In genomic region chr15:79400975-79401365, GRCm38 (mm10) we compare ENCODE assay signal across 8 mouse cellular contexts. TPM values are rescaled to one million over a fixed set of nuclear protein-coding genes. Genes with fewer than 3 reads are reported as not detected.
A peak's percentile ranks its signal among the peaks of the same experiment; 100 is the strongest.
DNase-seq lines count a peak whose midpoint lies in the region; ATAC-seq and TF ChIP-seq lines count a peak whose summit lies in the region.

No protein-coding gene starts in this region.

- peak overlapping the region; percentile 78 for H3K27ac ChIP-seq in layer of hippocampus, adult 2 months
- peak overlapping the region; percentile 10; the same call in 1 of the 2 replicates for H3K27ac ChIP-seq in embryonic fibroblast, embryonic 13.5 days (ENCODE audit: insufficient read depth, low read length)
- peak overlapping the region; percentile 44 for H3K27ac ChIP-seq in hindbrain, embryonic 13.5 days
- H3K27ac ChIP-seq in neural tube, embryonic 13.5 days (replicated peaks), result peak overlapping the region; percentile 25; the same call in 1 of the 2 replicates

- H3K27me3 ChIP-seq in hindbrain, embryonic 13.5 days, result peaks cover 11% of the 10 kb centered on the region
- H3K27me3 ChIP-seq in neural tube, embryonic 13.5 days, result no peaks in the 10 kb centered on the region

- peak overlapping the region; percentile 94 for H3K4me2 ChIP-seq in hindbrain, embryonic 13.5 days
- H3K4me2 ChIP-seq in neural tube, embryonic 13.5 days, result peak overlapping the region; percentile 93

- H3K9me3 ChIP-seq in hindbrain, embryonic 13.5 days, result no peaks in the 10 kb centered on the region
- H3K9me3 ChIP-seq in neural tube, embryonic 13.5 days, result no peaks in the 10 kb centered on the region

- peaks cover 4% of the 10 kb centered on the region for H3K36me3 ChIP-seq in hindbrain, embryonic 13.5 days
- peaks cover 11% of the 10 kb centered on the region; the same call in 1 of the 2 replicates for H3K36me3 ChIP-seq in neural tube, embryonic 13.5 days

- no peak for ATAC-seq in hindbrain, embryonic 13.5 days (ENCODE audit: low FRiP score)
- no peak for ATAC-seq in neural tube, embryonic 13.5 days (ENCODE audit: low read depth)
- no peak for ATAC-seq in granulocyte monocyte progenitor cell, adult 5-6 weeks (replicated peaks; ENCODE audit: poor library complexity, severe bottlenecking)
- ATAC-seq in CD4-positive, CD25-positive, alpha-beta regulatory T cell, adult 4 months, result no peak
- ATAC-seq in erythroid progenitor cell, adult 5-6 weeks (replicated peaks; ENCODE audit: low FRiP score, poor library complexity, severe bottlenecking), result no peak

- DNase-seq in layer of hippocampus, adult 2 months (ENCODE audit: low spot score in 2 of 2), result no peak
- no peak for DNase-seq in layer of hippocampus, adult 18-20 months (ENCODE audit: low spot score in 2 of 2)

- TF ChIP-seq POLR2A in embryonic fibroblast, embryonic 13.5 days (IDR thresholded peaks at IDR 0.05; ENCODE audit: low read depth, low read length), result no peak

- no peak overlapping the region; the same call in 1 of the 2 replicates for H3K4me3 ChIP-seq in layer of hippocampus, adult 2 months
- H3K4me3 ChIP-seq in embryonic fibroblast, embryonic 13.5 days (ENCODE audit: insufficient read depth, low read length), result peak overlapping the region; percentile 95
- peak overlapping the region; percentile 97 for H3K4me3 ChIP-seq in hindbrain, embryonic 13.5 days
- 0 out of 2 replicates have a peak overlapping the region, but pooled peaks have one; percentile 90 for H3K4me3 ChIP-seq in neural tube, embryonic 13.5 days

- 48% methylated on average over 7 of the region's 7 CpGs for WGBS in hindbrain, embryonic 13.5 days
- 59% methylated on average over 7 of the region's 7 CpGs for WGBS in neural tube, embryonic 13.5 days

- peaks cover 22% of the 10 kb centered on the region for H3K4me1 ChIP-seq in embryonic fibroblast, embryonic 13.5 days (ENCODE audit: control insufficient read depth, insufficient read depth, low read length)
- peaks cover 49% of the 10 kb centered on the region for H3K4me1 ChIP-seq in hindbrain, embryonic 13.5 days (replicated peaks)
- peaks cover 50% of the 10 kb centered on the region for H3K4me1 ChIP-seq in neural tube, embryonic 13.5 days (replicated peaks)

- TF ChIP-seq CTCF in layer of hippocampus, adult 2 months (conservative IDR thresholded peaks at IDR 0.05), result no peak
- no peak for TF ChIP-seq CTCF in embryonic fibroblast, embryonic 13.5 days (IDR thresholded peaks at IDR 0.05; ENCODE audit: borderline replicate concordance, insufficient read depth, low read length)

- peak overlapping the region; percentile 97 for H3K9ac ChIP-seq in hindbrain, embryonic 13.5 days
- peak overlapping the region; percentile 52 for H3K9ac ChIP-seq in neural tube, embryonic 13.5 days

RNA-seq across cellular contexts. Expression of gene Tmem184b, which starts 2.4 kb away (rescaled TPM):
- 10 to 100 TPM; 53.6 to 56.0 TPM for total RNA-seq in layer of hippocampus, adult 2 months (2021)
- 10 to 100 TPM; 55.0 to 57.9 TPM for total RNA-seq in layer of hippocampus, adult 18-20 months (2021)
- polyA plus RNA-seq in embryonic fibroblast, embryonic 13.5 days (2011; ENCODE audit: insufficient read length, low read depth, missing spikeins), result 82.2 and 98.9 TPM in 2 replicates
- 37.7 and 39.2 TPM in 2 replicates for polyA plus RNA-seq in hindbrain, embryonic 13.5 days (2015; fragmentation: Nextera tagmentation; extraction: Ambion mirVana)
- 42.0 and 45.8 TPM in 2 replicates for polyA plus RNA-seq in neural tube, embryonic 13.5 days (2015; fragmentation: Nextera tagmentation; extraction: Ambion mirVana)
- total RNA-seq in granulocyte monocyte progenitor cell, adult 5-6 weeks (2014; fragmentation: Nextera tagmentation), result 19.7 and 30.2 TPM in 2 replicates
- total RNA-seq in granulocyte monocyte progenitor cell, adult 5-6 weeks (2017), result 2.6 and 6.4 TPM in 2 replicates
- polyA plus RNA-seq in CD4-positive, CD25-positive, alpha-beta regulatory T cell, adult 4 months (2017; shearing (Covaris generic)), result 10 to 100 TPM in 1 of 2 experiments, 1 to 10 TPM in 1; 9.6 to 12.5 TPM
- total RNA-seq in erythroid progenitor cell, adult 5-6 weeks (2015; ENCODE audit: low replicate concordance), result 0.84 and 3.6 TPM in 2 replicates
- total RNA-seq in erythroid progenitor cell, adult 5-6 weeks (2017; ENCODE audit: low replicate concordance), result 0.39 TPM in 1 of 2 replicates, not detected in the other

RNA-seq across cellular contexts. Expression of gene Csnk1e, which starts 54.4 kb away (rescaled TPM):
- 100 to 1,000 TPM; 104 to 108 TPM for total RNA-seq in layer of hippocampus, adult 2 months (2021)
- total RNA-seq in layer of hippocampus, adult 18-20 months (2021), result 100 to 1,000 TPM in 1 of 2 experiments, 10 to 100 TPM in 1; 95.9 to 109 TPM
- polyA plus RNA-seq in embryonic fibroblast, embryonic 13.5 days (2011; ENCODE audit: insufficient read length, low read depth, missing spikeins), result 62.7 and 78.9 TPM in 2 replicates
- 231 and 245 TPM in 2 replicates for polyA plus RNA-seq in hindbrain, embryonic 13.5 days (2015; fragmentation: Nextera tagmentation; extraction: Ambion mirVana)
- polyA plus RNA-seq in neural tube, embryonic 13.5 days (2015; fragmentation: Nextera tagmentation; extraction: Ambion mirVana), result 275 and 281 TPM in 2 replicates
- 63.6 and 79.1 TPM in 2 replicates for total RNA-seq in granulocyte monocyte progenitor cell, adult 5-6 weeks (2014; fragmentation: Nextera tagmentation)
- 31.3 and 31.6 TPM in 2 replicates for total RNA-seq in granulocyte monocyte progenitor cell, adult 5-6 weeks (2017)
- 1 to 10 TPM; 3.1 to 6.2 TPM for polyA plus RNA-seq in CD4-positive, CD25-positive, alpha-beta regulatory T cell, adult 4 months (2017; shearing (Covaris generic))
- total RNA-seq in erythroid progenitor cell, adult 5-6 weeks (2015; ENCODE audit: low replicate concordance), result 6.8 and 18.9 TPM in 2 replicates
- 2.1 and 2.9 TPM in 2 replicates for total RNA-seq in erythroid progenitor cell, adult 5-6 weeks (2017; ENCODE audit: low replicate concordance)

RNA-seq across cellular contexts. Expression of gene Maff, which starts 54.5 kb away (rescaled TPM):
- total RNA-seq in layer of hippocampus, adult 2 months (2021), result 1 to 10 TPM in 1 of 2 experiments, under 1 TPM in 1; 0.87 to 1.8 TPM
- 1 to 10 TPM; 2.1 TPM for total RNA-seq in layer of hippocampus, adult 18-20 months (2021)
- 11.7 and 13.8 TPM in 2 replicates for polyA plus RNA-seq in embryonic fibroblast, embryonic 13.5 days (2011; ENCODE audit: insufficient read length, low read depth, missing spikeins)
- polyA plus RNA-seq in hindbrain, embryonic 13.5 days (2015; fragmentation: Nextera tagmentation; extraction: Ambion mirVana), result 0.83 and 0.84 TPM in 2 replicates
- 0.77 and 1.2 TPM in 2 replicates for polyA plus RNA-seq in neural tube, embryonic 13.5 days (2015; fragmentation: Nextera tagmentation; extraction: Ambion mirVana)
- 0.41 TPM in 1 of 2 replicates, not detected in the other for total RNA-seq in granulocyte monocyte progenitor cell, adult 5-6 weeks (2014; fragmentation: Nextera tagmentation)
- 2.8 TPM in 2 replicates for total RNA-seq in granulocyte monocyte progenitor cell, adult 5-6 weeks (2017)
- polyA plus RNA-seq in CD4-positive, CD25-positive, alpha-beta regulatory T cell, adult 4 months (2017; shearing (Covaris generic)), result 1 to 10 TPM; 1.3 to 1.9 TPM
- not detected in 2 replicates for total RNA-seq in erythroid progenitor cell, adult 5-6 weeks (2015; ENCODE audit: low replicate concordance)
- total RNA-seq in erythroid progenitor cell, adult 5-6 weeks (2017; ENCODE audit: low replicate concordance), result not detected in 2 replicates

Comparison
In these comparisons a context has a peak if more than half of its experiments do, and no peak if none do; other contexts are left out.
1. H3K27ac ChIP-seq: peak in every context shown above with its lines; median percentile 78 in layer of hippocampus, adult 2 months; 44 in hindbrain, embryonic 13.5 days; 25 in neural tube, embryonic 13.5 days; 10 in embryonic fibroblast, embryonic 13.5 days.